Mouse (Mus musculus) adrenal gland, adult 8-10 months (tissue): ENCODE data around the gene Fbxw2. TPM values are rescaled to one million over a fixed set of nuclear protein-coding genes. Genes with fewer than 3 reads are reported as not detected.
"Not testable (repeated sequence)": the region's sequence is repeated elsewhere in the genome, so short reads cannot be mapped to it uniquely, and the experiment has no call there.

Experiments used
- DNase-seq: peaks from one replicate; pipeline ENCODE4 v3.0.0; 2022
- total RNA-seq, 4 experiments: library from RNA; stranded (reverse); gene quantifications; 2 replicates each; pipeline ENCODE4 v1.2.4; 2022

The Fbxw2 gene
- 10 to 100 TPM; 65.3 to 90.7 (median 79.0) TPM for total RNA-seq

- DNase-seq, result peak; percentile 88
These were observed at the start of gene Fbxw2 for GRCm38 (mm10) chr2:34825827-34826459. Fbxw2 (minus strand) TSS chr2:34826311.

DNA sequence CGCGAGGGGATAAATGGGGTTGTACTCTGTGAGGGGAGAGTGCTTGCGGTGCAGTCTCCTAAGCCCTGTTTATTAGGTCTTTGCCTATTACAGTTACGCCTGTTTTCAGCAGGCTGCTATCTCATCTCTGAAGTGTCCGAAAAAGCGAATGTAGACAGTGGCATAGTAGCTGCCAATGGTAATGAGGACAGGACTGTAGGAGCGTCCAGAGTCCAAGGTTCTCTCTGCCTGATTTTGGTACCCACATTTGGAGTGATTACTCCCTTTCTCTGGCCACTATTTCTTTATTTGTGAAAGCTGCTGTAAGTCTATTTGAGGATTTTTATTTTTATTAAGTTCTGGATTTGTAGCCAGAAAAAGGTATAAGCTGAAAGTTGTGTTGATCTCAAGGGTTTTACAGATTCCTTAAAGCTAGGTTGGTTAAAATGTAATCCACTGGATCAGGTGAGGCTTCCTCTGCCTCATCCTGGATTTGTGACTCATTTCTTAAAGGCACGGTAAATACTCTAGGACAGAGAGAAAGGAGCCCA, 48.8 kb upstream of the Fbxw2 start, which contains the start of gene Psmd5:
TSS of gene Psmd5 (minus strand) at position 153 of the 530 bp plus-strand sequence.
- no peak for DNase-seq

GRCm38 (mm10) chr2:34874271-34874670, 48.2 kb upstream of the Fbxw2 start, which contains the start of gene Cutal:
Cutal (plus strand) TSS chr2:34874396.
- no peak for DNase-seq

DNA sequence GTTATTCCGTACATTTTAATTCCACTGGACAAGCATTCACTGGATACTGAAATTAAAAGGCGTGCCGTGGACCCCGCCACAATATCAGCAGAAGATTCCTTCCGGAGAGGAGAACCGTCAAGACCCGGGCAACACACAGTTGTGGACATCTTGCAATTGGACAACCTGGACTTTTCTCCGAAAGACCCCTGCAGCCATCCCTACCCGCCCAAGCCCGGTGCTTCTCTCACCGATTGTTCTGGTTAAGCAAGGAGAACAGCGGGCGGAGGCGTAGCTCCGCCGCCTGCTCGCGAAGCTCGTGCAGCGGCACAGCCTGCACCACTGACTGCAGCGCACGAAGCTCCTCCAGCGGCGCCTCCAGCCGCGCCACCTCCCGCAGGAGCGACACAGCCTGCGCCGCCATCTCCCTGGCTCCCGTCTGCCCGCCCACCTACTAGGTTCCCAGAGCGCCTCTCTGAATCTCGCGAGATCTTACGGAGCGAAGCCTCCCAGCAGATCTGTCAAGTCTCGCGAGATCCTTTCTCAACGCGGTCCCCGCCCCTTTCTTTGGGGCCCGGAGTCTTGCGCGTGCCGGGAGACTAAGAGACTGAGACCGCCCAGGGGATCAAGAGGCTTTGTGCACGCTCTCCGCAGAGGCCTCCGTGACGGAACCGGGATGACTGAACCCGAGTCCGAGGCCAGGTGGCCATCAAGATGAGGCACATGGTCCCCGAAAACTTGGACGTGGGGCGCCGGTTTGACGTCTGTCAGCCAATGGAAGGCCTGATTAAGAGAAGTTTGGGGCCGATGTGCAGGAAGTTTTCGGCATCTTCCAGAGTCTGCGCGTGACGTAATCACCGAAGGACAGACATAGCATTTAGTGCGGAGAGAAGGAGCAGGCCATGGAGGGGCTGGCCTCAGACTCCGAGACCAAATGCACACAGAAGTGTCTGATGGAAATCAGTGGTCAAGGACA, 44.7 kb upstream of the Fbxw2 start:
- peak; percentile 93 for DNase-seq

DNA sequence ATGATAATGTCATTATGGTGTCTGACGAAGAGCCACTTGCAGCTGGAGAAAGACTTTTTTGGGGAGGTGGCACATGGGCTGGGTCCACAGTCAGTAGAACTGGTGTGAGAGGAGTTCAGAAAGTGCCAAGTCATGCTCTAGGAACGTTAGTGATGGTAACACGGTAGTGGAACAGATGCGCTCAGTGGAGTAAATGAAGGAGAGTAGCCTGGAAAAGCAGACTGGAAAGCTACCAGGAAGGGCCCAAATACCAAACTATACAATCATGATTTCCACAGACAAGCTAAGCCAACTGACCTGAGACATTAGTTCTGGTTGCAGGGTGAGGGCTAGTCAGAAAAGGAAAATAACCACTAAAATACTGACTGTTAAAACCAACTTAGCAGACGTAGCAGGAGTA, 43.6 kb upstream of the Fbxw2 start:
- DNase-seq, result no peak

DNA sequence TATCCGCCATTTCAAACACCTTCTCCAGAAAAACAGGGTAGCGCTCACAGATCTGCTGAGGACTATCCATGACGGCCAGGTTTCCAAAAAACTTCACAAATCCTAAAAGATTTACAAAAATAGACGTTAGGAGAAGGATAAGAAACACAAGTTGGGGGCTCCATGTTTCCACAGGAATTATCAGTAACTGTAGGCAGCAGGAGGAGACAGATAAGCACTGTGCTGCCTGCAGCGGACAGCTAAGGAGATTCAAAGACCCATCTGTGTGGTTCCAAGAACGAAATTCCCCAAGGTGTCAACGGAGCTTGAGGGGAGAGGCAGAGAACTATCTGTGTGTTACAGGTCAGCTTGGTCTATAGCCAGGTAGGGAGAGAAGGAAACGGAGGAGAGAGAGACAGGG, 31.6 kb upstream of the Fbxw2 start:
- no peak for DNase-seq

- no peak for DNase-seq
These were observed 29.2 kb upstream of the Fbxw2 start for GRCm38 (mm10) chr2:34855265-34855664.

DNA sequence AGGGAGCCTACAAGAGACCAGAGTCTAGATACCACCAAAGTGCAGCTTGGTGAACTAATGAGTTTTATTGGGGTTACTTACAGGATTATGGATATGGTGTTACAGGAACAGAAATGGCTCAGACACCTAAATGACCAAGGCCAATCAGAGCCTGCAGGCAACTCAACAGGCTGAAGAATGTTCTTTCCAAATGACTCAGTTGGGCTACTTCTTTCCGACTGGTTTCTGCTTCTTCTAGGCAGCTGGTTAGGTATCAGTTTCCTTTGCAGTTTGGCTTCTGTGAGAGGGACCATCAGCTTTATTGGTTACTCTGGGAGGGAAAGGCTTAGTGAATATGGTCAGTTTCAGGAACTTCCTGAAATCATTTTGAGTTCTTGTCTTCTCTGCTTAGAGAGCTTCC, 21.6 kb upstream of the Fbxw2 start:
- no peak for DNase-seq

DNA sequence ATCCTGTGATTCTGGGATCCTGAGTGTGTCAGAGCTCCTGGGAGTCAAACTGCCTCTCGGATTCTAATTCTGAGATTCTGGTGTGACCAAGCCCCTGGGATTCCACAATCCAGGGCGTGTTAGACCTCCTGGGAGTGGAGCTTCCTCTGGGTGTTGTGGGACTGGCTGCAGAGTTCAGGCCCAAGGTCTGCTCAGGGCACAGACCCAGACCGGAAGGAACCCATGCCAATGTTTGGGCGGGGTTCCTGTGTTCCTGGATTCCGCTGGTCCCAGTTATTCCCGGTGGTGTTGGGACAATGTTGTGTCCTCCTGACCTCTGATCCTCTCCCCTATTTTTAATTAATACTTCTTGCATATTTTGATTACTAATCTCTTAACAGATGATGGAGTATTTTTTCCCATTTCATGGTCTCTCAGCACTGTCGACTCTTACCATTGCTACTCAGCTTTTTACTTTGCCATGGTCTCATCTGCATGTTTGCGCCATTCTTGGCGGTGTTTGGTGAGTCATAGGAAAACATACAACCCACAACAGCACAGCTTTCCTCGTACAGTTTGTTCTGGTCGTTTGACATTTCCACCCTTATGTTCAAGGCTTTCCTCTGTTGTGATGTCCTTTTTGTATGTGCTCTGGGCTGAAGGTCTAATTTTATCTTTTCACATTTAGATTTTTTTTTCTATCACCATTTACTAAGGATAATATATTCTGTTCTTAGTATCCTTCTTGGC, 17.3 kb upstream of the Fbxw2 start:
- DNase-seq, result peak; percentile 63

GRCm38 (mm10) chr2:34841706-34842105, 15.6 kb upstream of the Fbxw2 start:
- no peak for DNase-seq

GRCm38 (mm10) chr2:34840143-34840542, 14.0 kb upstream of the Fbxw2 start:
- not testable (repeated sequence) for DNase-seq

DNA sequence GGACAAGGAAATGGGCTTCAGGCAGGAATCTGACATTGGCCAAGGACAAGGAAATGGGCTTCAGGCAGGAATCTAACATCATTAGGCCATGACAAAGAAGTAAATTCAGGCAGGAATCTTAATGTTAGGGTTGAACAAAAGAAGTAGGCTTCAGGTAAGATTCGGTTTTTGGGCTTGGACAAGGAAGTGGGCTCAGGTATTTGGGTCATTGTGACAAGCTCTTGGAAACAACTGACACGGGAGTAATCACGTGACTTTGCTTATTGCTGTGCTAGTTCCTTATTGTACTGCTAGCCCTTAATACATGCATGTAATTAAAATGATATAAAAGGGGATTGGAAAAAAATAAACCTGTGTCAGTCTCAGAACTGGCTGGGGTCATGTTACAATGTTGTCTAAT, 9.6 kb upstream of the Fbxw2 start:
- DNase-seq, result no peak

- DNase-seq, result no peak
These were observed 7.5 kb upstream of the Fbxw2 start for GRCm38 (mm10) chr2:34833624-34834023.

DNA sequence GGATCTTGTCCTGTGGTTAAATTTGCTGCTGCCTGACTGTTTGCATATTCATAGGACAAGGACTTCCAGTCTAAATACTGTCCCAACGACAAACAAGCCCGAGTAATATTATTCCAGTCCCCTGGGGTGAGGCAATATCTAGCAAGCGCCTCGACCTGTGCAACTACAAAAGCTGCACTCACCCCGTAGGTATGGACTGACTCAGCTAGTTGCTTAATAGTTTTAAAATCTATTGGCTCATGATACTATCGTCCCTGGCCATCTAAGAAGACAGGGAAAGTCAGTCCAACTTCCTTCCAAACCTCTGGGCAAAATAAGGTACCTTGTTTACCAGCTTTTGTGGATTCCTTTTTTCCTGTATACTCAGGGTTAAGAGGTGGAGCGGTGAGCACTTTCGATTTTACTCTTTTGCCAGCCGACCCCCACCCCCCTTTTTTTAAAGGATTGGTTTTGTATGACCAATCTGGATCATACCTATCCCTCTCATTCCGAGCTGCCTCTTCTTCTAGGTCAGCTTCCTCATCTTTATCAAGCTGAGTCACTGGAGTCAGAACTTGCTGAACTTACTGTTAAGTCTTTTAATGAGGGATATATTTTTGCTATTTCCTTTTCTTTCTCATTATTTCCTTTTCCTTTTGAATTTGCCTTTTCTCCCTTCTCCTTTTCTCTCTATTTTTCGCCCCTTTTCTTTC, 6.8 kb upstream of the Fbxw2 start, which contains the start of gene Gm34653:
TSS of gene Gm34653 (plus strand) at position 242 of the 692 bp plus-strand sequence.
- not testable (repeated sequence) for DNase-seq

DNA sequence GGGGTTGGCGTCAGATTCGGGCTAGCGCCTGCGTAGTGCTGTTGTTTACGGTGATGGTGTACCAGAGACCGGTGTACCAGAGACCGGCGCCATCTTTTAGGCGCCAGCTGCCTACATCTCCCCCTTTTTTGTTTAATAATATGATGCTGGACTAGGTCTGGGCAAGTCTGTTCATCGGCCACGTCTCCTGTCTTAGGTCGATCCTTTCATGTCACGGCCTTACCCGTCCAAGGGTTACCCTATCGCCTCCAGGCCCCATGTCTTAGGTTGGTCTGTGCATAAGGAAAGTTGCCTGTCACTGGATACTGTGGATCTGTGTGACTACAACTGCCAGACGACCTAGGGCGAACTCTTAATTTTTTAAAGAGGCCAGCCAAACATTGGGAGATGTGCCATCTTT, 4.0 kb upstream of the Fbxw2 start:
- not testable (repeated sequence) for DNase-seq

DNA sequence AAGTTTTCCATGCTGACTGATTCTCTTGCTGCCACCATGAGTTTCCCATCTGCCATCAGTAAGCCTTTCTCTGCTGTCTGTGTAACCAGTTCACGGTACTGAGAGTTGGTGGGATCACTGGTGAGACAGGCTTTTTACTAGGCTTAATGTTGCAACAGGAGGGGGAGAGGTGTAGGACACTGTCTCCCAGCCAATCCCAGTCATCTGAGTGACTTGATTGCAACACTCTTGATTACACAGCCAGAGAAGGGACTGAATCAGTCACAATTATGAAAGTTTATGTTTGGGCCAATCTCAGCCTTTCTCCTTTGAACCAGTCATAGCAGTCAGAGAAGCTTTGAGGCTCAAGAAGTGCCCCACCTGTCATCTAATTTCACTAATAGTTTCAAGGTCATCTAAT, 1.9 kb upstream of the Fbxw2 start:
- DNase-seq, result peak; percentile 29

DNA sequence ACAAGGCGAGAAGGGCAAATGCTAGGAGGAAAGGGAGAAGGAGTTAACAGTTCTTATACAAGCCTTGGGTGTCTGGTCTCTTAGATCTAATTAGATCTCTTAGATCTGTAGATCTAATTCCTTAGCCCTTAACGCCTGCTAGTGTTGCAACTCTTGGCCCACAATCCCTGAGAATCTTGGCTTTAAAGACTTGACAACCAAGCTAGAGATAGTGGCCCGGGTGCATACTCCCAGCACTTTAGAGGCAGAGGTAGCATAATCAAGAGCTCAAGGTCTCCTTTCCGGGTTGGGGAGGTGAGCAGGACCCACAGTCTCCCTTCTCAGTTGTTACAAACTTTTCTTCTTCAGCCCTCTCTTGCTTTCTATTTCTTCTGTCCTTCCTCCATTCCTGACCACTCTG, 1.5 kb upstream of the Fbxw2 start:
- DNase-seq, result no peak

- DNase-seq, result no peak
These were observed 535 bp upstream of the Fbxw2 start for GRCm38 (mm10) chr2:34826460-34827231.

DNA sequence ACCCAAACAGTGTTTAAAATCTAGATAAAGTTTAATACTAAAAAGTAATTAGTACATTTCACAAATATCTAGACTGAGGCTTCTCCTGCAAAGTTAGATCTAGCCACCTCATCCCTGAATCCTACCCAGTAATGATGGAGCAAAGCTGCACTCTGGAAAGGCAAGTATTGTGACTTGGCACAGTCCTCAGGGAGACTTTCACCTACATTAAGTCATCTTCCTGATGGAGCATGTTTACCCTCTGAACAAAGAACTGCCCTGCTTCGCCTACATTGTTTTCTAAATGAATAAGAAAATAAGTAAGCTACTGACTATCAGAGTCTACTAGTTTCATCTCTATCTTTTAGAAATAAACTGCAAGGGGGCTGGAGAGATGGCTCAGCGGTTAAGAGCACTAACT, 7.6 kb downstream of the Fbxw2 start:
- DNase-seq, result no peak

GRCm38 (mm10) chr2:34815893-34816292, 10.2 kb downstream of the Fbxw2 start:
- DNase-seq, result not testable (repeated sequence)

GRCm38 (mm10) chr2:34812706-34813105, 13.4 kb downstream of the Fbxw2 start:
- DNase-seq, result no peak
